Mouse (Mus musculus) cerebellum, adult (tissue): ENCODE measurements around the gene Mxra8.

Experiments used
- ATAC-seq: cut with Nextera tagmentation; 2 replicates; pipeline ENCODE4 v1.9.2; 2017; ENCODE audit warnings: mild to moderate bottlenecking, moderate library complexity, mixed read lengths; ENCODE audit not compliant: insufficient number of reproducible peaks, low FRiP score, low TSS enrichment

Mxra8 gene

DNA sequence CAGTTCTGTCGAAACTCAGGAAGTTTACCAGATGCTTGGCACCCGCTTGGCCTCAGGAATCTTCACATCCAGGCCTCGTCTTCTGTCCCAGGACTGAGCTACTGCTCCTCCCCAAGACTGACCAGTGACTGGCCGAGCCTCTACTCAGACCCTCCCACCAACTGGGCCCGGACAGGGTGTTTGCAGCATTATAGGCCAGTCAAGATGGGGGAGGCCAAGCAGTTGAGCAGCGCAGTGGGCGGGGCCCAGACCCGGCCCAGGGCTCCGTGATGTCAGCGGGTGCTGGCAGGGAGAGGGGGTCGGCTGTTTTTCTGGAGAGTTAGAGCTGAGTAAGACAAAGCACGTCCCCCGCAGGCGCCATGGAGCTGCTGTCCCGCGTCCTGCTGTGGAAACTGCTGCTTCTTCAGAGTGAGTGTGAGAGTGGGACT is at the start of gene Mxra8:
Gene Mxra8 (plus strand): TSS at position 198 of the 428 bp plus-strand sequence.
- ATAC-seq = no peak

DNA sequence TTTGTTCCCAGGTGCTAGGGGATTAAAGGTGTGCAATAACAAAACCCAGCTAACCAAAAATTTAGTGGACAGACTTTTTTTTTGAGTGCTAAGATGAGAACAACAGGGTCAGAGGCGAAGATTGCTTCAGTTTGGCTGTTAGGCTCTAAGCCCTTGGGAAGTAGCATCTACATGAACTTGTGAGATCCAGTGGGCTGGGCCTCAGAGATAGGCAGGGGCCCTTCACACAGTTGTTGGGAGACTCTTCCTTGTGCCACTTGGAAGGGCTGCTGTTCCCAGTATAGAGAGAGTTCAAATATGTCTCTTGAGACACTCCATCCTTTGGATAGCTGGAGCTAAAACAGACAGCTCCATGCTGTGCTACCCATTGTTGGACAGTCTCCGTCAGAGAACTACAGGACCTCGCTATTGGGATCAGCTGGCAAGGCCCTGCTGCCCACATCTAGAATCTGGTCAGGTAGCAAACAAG is 49.4 kb upstream of the Mxra8 start, which contains the start of gene Ankrd65:
Gene Ankrd65 (plus strand): TSS at position 419 of the 469 bp plus-strand sequence.
- no peak for ATAC-seq

DNA sequence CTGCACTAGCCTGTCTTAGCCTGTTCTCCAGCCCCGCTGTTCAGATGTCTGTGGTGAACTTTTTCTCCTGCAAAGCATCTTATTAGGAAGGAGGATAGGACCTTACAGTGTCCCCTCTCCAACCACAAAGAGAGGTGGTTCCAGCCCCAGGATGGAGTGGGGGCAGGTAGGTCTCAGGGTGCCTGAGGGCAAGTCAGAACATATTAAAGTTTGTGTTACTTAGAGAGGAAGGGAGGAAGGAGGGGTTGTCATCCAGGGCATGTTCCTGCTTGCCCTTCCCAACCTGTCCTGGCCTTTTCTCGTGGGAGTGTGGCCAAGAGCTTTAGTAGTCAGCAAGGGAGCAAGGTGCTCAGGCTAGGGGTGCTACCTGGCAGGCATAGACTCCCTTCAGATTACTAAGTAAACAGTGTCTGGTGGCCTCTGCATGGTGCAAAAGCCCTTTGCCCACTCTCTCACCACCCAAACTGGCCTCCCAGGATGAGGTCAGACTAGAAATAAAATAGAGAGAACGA is 48.8 kb upstream of the Mxra8 start:
- no peak for ATAC-seq

DNA sequence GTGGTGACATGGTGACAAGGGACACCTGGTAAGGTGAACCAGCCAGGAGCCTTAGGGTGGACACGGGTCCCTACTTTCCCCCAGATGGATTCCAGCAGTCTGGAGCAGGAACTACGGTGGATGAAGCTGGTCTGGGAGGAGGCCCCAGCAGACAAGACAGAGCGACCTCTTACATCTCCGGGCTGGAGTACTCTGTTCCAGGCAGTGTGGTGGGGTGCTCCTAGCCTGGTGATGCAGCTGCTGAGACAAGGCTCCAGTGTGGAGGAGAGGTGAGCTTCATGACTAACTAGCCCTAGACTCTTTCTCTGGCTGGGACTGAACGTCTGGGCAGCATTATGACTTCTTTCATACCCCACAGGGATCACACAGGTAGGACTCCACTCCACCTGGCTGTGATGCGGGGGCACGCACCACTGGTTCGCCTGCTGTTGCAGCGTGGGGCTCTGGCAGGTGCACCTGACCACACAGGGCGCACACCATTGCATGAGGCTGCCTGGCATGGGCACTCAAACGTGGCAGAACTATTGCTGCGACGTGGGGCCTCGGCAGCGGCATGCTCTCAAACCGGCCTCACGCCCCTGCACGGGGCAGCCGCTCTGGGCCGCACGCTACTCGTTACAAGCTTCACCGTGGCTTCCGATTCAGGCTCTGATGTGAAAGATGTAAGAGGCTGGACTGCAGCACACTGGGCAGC is 48.1 kb upstream of the Mxra8 start:
- no peak for ATAC-seq

DNA sequence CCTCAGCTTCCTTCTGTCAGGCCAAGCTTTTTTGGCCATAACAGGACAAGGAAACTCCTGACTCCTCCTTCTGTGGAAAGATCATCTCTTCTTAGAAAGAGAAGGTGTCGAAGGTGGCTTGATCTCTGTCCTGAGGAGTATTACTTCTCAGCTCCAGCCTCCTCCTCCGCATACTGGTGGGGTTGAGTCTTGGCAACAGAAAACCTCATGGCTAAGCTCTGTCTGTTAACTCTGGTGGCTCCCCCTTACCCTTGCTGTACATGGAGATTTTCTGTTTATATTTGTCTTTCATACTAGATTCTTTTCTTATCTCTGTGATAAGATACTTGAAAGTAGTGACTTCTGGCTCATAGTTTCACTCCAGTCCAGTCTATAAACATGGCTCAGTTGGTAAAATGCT is 45.8 kb upstream of the Mxra8 start:
- ATAC-seq = no peak

DNA sequence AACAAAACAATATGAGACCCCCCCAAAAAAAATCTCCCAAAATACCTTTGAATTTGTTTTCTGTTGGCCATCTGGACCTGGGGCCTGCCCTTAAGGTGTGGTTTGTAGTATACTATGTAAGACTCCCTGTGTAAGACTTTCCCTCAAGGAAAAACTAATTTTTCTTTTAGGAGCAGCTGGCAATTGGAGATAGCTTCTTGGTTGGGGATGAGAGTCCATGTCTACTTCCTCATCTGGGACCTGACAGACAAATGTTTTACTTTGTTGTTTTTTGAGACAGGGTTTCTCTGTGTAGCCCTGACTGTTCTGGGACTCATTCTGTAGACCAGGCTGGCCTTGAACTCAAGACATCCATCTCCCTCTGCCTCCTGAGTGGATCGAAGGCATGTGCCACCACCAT is 37.4 kb upstream of the Mxra8 start:
- no peak for ATAC-seq

DNA sequence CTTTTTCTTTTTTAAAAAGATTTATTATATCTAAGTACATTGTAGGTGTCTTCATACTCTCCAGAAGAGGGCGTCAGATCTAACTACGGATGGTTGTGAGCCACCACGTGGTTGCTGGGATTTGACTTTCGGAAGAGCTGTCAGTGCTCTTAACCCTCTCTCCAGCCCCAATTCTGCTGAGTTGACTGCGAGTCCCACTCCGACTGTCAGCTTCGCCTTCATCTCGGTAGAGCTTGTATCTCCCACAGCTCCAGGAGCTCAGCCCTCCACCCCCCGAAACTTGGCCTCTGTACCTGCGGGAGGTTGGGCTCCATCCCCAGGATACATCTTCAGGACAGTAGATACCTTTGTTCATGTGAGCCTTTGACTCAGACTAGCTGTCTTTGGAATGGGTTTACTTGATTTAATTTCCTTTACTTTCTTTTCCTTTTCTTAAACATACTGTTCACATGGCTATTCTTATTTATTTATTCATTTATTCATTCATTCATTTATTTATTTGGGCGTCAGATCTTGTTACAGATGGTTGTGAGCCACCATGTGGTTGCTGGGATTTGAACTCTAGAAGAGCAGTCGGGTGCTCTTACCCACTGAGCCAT is 36.6 kb upstream of the Mxra8 start, which contains the start of gene Mrpl20:
Gene Mrpl20 (plus strand): TSS at position 138 of the 599 bp plus-strand sequence.
- no peak for ATAC-seq

DNA sequence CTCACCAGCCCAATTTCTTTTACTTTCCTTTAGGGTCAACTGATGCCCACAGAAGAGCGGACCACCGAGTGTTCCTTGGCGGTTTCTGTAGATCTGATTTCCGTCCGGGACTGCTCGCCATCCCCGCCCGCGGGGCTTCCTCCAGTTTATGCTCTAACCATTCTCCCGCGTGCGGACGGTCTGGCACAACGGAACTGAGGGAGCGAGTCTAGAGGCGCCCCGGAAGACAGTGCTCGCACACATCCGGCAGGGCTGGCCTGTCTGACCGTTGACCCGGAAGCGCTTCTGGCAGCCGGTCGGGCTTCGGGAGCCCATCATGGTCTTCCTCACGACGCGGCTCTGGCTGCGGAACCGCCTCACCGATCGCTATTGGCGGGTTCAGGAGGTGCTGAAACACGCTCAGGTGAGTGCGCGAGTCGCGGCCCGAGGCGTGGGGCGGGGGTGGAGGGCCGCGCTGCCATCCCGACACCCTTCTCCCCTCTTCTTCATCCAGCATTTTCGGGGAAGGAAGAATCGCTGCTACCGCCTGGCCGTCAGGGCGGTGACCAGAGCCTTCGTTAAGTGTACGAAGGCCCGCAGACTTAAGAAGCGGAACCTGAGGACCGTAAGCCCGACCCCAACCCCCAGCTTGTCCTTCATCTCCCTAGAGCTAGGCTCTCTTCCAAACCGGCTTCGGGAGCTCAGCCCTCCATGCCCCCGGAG is 36.0 kb upstream of the Mxra8 start:
- ATAC-seq = peak; percentile 91; the same call in 1 of the 2 replicates

DNA sequence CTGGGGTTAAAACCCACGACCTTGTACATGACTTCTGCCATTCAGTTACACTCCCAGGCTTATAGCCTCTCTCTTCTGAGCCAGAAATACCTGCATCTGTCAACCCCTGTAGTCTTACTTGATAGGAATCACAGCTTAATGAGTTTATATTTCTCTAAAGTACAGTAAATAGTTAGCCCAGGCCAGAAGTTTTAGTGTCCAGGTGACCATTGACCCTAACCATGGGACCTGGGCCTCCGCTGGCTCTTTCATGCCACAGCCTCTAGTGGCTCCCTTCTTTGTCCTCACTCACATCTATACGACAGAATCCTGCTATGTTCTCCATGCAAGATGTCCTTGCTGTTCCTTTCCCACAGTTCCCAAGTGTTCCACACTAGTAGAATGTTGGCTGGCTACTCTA is 31.6 kb upstream of the Mxra8 start:
- ATAC-seq = no peak

DNA sequence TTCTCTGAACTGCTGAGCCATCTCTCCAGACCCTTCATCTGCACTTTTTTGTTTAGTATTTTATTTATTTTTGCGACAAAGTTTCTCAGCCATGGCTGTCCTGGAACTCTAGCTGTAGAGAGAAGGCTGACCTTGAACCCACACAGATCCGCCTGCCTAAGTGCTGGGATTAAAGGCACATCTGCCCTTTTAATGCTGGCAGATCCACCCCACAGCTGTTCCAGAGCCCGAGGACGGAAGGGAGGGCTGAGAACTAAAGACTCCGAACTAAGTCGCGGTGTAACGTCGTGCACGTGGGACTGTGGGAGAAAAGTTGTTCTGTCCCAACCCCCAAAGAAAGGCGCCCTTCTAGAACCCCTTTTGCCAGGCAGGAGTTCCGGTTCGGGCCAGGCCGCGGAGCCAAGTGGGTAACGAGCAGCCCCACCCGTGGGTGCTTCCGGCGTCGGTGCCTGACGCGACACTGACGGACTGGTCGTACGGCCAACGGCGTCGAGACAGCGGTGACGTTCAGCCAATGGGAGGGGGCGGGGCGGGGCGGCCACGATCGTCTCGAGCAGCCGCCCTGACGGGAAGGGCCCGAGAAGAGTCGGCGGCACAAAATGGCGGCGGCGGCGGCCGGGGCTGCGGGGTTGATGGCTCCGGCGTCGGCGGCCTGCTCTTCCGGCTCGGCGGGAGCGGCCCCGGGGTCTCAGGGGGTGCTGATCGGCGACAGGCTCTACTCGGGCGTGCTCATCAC is 27.4 kb upstream of the Mxra8 start, which contains the start of gene Ccnl2:
Gene Ccnl2 (plus strand): TSS at position 561 of the 736 bp plus-strand sequence.
- peak; percentile 97 for ATAC-seq

DNA sequence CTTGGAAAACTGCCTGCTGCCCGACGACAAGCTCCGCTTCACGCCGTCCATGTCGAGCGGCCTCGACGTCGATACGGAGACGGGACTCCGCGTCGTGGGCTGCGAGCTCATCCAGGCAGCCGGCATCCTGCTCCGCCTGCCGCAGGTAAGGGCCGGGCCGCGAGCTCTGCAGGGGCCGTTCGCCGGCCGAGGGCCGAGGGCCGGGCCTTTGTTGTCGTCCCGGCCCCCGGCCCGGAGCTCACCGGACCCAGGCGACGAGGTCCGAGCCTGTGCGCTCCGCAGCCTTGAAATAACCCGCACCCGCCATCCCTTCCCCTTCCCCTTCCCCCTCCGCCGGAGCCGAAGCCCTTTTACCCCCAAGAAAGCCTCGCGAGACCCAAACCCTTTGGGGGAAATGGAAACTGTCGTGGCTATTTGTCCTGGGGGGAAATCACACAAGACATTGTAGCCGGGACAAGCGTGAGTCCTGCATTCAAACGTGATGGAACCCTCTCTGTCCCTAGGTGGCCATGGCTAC is 26.8 kb upstream of the Mxra8 start:
- ATAC-seq = no peak

DNA sequence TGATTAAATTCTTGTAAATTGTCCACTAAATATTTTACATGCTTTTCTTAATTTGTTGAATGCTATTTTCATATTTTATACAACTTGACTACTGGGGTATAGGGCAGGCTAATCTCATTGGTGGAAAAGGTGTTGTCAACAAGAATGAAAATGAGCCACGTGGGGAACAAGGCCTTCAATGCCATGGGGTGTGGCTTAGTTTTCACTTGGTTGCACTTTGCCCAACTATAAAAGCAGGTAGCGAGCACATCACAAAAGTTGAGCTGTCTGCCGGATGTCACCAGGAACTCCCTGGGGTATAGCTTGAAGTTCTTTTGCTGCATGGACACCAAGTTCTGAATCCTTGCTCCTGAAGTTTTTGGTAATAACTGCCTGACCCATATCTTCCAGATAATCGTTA is 21.9 kb upstream of the Mxra8 start:
- ATAC-seq = no peak

DNA sequence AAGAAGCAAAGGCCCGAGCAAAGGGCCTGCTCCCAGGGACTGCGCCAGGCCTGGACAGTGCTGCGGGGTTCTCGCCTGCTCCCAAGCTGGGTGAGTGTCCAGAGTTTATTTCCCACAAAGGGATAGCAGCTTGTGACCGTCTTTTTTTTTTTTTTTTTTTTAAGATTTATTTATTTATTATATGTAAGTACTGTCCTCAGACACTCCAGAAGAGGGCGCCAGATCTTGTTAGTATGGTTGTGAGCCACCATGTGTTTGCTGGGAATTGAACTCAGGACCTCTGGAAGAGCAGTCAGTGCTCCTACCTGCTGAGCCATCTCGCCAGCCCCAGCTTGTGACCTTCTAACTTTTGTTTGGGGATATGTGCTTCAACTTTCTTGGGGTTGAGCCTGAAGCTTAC is 18.5 kb upstream of the Mxra8 start:
- no peak for ATAC-seq

DNA sequence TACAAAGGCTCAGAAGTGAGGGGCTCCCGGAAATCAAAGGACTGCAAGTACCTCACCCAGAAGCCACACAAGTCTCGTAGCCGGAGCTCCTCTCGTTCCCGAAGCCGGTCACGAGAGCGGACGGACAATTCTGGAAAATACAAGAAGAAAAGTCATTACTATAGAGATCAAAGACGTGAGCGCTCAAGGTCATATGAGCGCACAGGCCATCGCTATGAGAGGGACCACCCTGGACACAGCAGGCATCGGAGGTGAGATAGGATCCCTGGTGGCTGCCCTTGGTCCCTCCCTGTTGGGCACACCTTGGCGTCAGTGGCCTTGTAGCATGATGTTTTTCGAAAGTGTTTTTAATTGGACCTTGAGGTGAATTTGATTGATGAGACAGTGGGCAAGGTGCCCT is 16.0 kb upstream of the Mxra8 start:
- no peak for ATAC-seq

DNA sequence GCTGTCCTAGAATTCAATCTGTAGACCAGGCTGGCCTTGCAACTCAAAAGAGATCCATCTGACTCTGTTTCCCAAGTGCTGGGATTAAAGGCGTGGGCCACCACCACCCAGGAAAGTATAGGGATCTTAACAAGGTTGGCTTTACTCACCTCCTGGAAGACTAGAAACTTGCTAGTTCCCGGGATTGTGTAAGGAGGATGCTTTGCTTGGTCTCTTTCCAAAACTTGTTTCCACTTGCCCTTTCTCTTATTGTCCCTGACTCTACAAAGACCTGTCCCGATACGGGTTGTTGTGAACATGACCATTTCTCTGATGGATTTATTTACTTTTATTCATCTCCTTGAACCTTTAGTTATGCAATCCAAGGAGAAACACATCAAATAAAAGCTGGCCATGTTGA is 9.6 kb upstream of the Mxra8 start:
- no peak for ATAC-seq

DNA sequence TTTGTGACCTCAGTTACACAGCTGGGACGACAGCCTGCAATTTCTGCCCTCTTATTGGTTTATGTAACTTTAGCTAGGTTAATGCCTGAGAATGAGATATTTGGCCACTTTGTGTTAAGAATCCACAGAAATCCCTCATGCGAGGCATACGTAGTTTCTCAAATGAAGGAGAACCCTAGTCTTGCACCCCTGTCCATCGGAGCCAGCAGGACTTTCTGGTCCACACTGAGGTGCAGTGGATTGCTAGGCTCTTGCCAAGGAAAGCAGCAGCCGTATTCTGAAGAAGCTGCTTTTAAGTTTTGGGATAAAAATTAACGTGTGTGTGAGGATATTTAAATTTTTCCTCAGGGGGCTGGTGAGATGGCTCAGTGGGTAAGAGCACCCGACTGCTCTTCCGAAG is 8.9 kb upstream of the Mxra8 start:
- no peak for ATAC-seq

DNA sequence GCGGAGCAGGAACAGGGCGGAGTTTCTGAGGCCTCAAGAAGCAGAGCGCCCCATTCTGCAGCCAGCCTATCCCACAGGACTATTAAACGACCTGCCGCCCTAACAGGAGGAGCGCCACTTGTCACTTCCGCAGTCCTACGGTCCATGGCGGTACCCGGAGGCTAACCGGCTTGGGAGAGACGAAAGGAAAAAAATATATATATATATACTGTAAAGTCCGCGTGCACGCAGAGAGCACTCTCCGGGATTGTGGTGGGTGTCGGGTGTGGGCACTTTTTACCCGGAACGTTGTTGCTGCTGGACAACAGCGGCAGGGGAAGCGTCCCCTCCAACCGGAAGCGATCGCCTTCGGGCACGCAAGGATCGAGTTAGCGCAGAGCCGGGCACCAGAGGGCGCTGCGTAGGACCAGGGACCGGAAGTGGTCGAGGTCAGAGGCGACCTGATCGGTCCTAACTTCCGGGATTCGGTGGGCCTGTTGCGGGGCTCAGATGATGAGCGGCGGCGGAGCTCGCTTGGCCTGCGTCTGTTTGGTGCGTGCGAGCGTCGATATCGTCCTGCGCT is 8.2 kb upstream of the Mxra8 start, which contains the start of gene Aurkaip1:
Gene Aurkaip1 (plus strand): TSS at position 68 of the 562 bp plus-strand sequence.
- peak; percentile 80 for ATAC-seq

DNA sequence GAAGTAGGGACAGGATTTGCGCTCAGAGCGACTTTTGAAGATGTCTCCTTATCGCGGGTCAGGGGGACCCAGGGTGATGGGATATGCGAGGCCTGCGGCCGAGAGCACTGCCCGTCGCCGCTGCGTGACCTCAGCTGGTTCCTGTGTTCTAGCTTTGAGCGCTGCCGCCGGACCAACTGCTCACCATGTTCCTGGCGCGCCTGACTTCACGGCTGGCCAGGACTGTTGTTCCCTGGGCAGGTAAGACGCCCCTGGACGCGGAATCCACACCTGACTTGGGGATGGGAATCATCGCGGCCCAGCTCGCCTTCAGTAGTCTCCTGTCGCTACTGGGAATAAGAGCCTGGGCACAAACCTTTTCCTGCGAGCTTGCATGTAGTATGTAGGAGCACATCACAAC is 7.6 kb upstream of the Mxra8 start:
- ATAC-seq = no peak

DNA sequence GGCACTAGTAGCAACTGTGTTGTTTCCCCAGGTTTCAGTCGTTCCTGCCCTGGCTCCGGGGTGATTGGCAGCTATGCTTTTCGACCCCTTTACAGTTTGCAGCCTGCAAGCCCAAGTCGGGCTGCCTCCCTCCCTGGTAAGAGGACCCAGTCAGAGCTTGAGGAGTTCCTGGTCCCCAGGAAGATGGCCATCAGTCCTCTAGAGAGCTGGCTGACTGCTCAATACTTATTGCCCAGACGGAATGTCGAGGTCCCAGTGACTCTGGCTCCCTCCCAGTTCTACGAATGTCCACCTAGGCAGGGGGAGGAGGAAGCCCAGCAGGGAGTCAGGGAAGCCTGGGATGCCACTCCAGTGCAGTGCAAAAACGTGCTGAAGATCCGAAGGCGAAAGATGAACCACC is 7.2 kb upstream of the Mxra8 start:
- ATAC-seq = no peak

DNA sequence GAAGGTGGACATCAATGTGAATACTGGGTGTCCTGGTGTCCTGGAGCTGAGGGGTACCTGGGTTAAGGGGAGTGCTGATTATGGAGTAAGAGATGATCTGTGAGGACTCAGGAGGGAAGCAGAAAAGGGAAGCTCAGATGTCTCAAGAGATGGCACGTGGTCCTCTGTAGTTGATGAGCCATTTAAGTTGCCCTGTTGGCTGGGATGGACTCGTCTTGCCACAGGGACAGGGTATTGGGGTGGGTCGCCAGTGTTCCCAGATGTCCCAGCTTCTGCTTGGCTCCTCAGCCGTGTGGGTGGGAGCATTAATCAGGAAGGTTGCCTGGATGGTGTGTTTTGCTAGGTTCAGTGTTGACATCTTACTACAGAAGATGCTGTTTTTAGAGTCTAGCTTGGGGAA is 6.2 kb upstream of the Mxra8 start:
- no peak for ATAC-seq
